Mouse (Mus musculus) CH12.LX (cell line): ENCODE measurements at regions not wholly inside any gene's neighbourhood (a gene's known extent, or its start where the extent isn't known, plus 50 kb on each side); places are given as distances from the start of the nearest gene placed in this dataset.

Source experiments
- DNase-seq: peaks from one replicate; pipeline ENCODE4 v3.0.0-alpha.2; 2013; ENCODE audit errors: extremely low read depth
- H3K27ac ChIP-seq: 2 replicates; pipeline ENCODE4 v1.5.1; 2012; ENCODE audit warnings: low read depth, mild to moderate bottlenecking, control low read depth, moderate library complexity; ENCODE audit not compliant: insufficient read depth
- H3K27me3 ChIP-seq: replicated peaks from 2 replicates; pipeline ENCODE3; 2012; ENCODE audit warnings: inconsistent platforms
- H3K36me3 ChIP-seq, 2 experiments: replicated peaks in 1 of 2; 2 replicates each; pipeline versions ENCODE3 to v1.6.1; 2012; ENCODE audit warnings: inconsistent platforms in 1 of 2, low read length in 1 of 2, mild to moderate bottlenecking in 1 of 2, mixed read lengths in 1 of 2, moderate library complexity in 1 of 2; ENCODE audit not compliant: control insufficient read depth in 1 of 2, insufficient read depth in 1 of 2
- H3K4me1 ChIP-seq, 2 experiments: 2 replicates each; pipeline ENCODE4 v1.6.1; 2012; ENCODE audit warnings: inconsistent platforms in 1 of 2, moderate library complexity in 1 of 2; ENCODE audit not compliant: insufficient read depth in 2 of 2, control insufficient read depth in 1 of 2
- H3K4me2 ChIP-seq: 2 replicates; pipeline ENCODE4 v1.6.1; 2012; ENCODE audit warnings: low read depth, mild to moderate bottlenecking, control low read depth; ENCODE audit not compliant: poor library complexity, insufficient read depth, severe bottlenecking
- H3K4me3 ChIP-seq, 3 experiments: fragments of 150-350 bp in 1 of 3; sonication (generic) in 1 of 3; replicated peaks in 1 of 3; 2 replicates each; pipeline versions ENCODE3 to v1.5.1; 2011 to 2012; ENCODE audit warnings: low read depth in 2 of 3, low read length in 2 of 3, mild to moderate bottlenecking in 2 of 3, moderate library complexity in 2 of 3, control low read depth in 1 of 3, improper control_type of control experiment in 1 of 3, inconsistent platforms in 1 of 3, mixed read lengths in 1 of 3; ENCODE audit not compliant: poor library complexity in 1 of 3
- H3K79me2 ChIP-seq: replicated peaks from 2 replicates; pipeline ENCODE4 v1.6.1; 2012; ENCODE audit warnings: mild to moderate bottlenecking, moderate library complexity; ENCODE audit not compliant: control insufficient read depth, poor library complexity, insufficient read depth, severe bottlenecking; ENCODE audit errors: extremely low read depth
- H3K9ac ChIP-seq: 2 replicates; pipeline ENCODE4 v1.6.1; 2012; ENCODE audit warnings: low read depth, mild to moderate bottlenecking, control low read depth, moderate library complexity; ENCODE audit not compliant: insufficient read depth
- H3K9me3 ChIP-seq: replicated peaks from 2 replicates; pipeline ENCODE3; 2012; ENCODE audit warnings: low read length, inconsistent platforms, mixed read lengths
- BHLHE40 ChIP-seq: IDR thresholded peaks from 2 replicates; pipeline ENCODE4 v1.6.1; 2011; ENCODE audit warnings: mild to moderate bottlenecking, low read depth, low read length, improper control_type of control experiment
- CTCF ChIP-seq, 2 experiments: IDR thresholded peaks in 1 of 2; conservative IDR thresholded peaks in 1 of 2; 2 replicates each; pipeline ENCODE4 v1.5.1; 2011 to 2012; ENCODE audit warnings: low read depth in 2 of 2, low read length in 2 of 2, improper control_type of control experiment in 1 of 2, inconsistent platforms in 1 of 2, mild to moderate bottlenecking in 1 of 2, moderate library complexity in 1 of 2
- E2F4 ChIP-seq: IDR thresholded peaks from 2 replicates; pipeline ENCODE4 v1.6.1; 2011; ENCODE audit warnings: low read depth, low read length, improper control_type of control experiment; ENCODE audit not compliant: insufficient replicate concordance
- ELF1 ChIP-seq: IDR thresholded peaks from 2 replicates; pipeline ENCODE4 v1.6.1; 2014; ENCODE audit warnings: low read depth, mild to moderate bottlenecking, inconsistent platforms, low read length, improper control_type of control experiment
- EP300 ChIP-seq: IDR thresholded peaks from 2 replicates; pipeline ENCODE4 v1.6.1; 2011; ENCODE audit warnings: low read length, improper control_type of control experiment
- ETS1 ChIP-seq: conservative IDR thresholded peaks from 2 replicates; pipeline ENCODE4 v1.6.1; 2012; ENCODE audit warnings: low read depth, mild to moderate bottlenecking, inconsistent platforms, low read length, improper control_type of control experiment, moderate library complexity
- HCFC1 ChIP-seq: IDR thresholded peaks from 2 replicates; pipeline ENCODE4 v1.6.1; 2012; ENCODE audit warnings: low read depth, mild to moderate bottlenecking, inconsistent platforms, low read length, improper control_type of control experiment
- JUN ChIP-seq: IDR thresholded peaks from 2 replicates; pipeline ENCODE4 v1.6.1; 2011; ENCODE audit warnings: low read depth, mild to moderate bottlenecking, low read length, improper control_type of control experiment, moderate library complexity; ENCODE audit not compliant: insufficient read depth
- MAFK ChIP-seq: IDR thresholded peaks from 2 replicates; pipeline ENCODE4 v1.6.1; 2011; ENCODE audit warnings: low read length, improper control_type of control experiment; ENCODE audit not compliant: insufficient replicate concordance
- MAZ ChIP-seq: IDR thresholded peaks from 2 replicates; pipeline ENCODE4 v1.6.1; 2012; ENCODE audit warnings: low read depth, mild to moderate bottlenecking, inconsistent platforms, low read length, improper control_type of control experiment, moderate library complexity
- NELFE ChIP-seq: IDR thresholded peaks from 2 replicates; pipeline ENCODE4 v1.6.1; 2011; ENCODE audit warnings: low read depth, low read length, improper control_type of control experiment
- POLR2A ChIP-seq: IDR thresholded peaks from 2 replicates; pipeline ENCODE4 v1.6.1; 2011; ENCODE audit warnings: low read depth, mild to moderate bottlenecking, improper control_type of control experiment, low read length
- SIN3A ChIP-seq: IDR thresholded peaks from 2 replicates; pipeline ENCODE4 v1.6.1; 2012; ENCODE audit warnings: low read length, improper control_type of control experiment, inconsistent platforms
- SMC3 ChIP-seq: IDR thresholded peaks from 2 replicates; pipeline ENCODE4 v1.6.1; 2011; ENCODE audit warnings: low read depth, low read length, improper control_type of control experiment
- TBP ChIP-seq: conservative IDR thresholded peaks from 2 replicates; pipeline ENCODE4 v1.6.1; 2011; ENCODE audit warnings: low read depth, low read length, improper control_type of control experiment
- TCF12 ChIP-seq: IDR thresholded peaks from 2 replicates; pipeline ENCODE4 v1.6.1; 2014; ENCODE audit warnings: low read depth, mild to moderate bottlenecking, inconsistent platforms, low read length, improper control_type of control experiment
- ZNF384 ChIP-seq: IDR thresholded peaks from 2 replicates; pipeline ENCODE4 v1.6.1; 2012; ENCODE audit warnings: low read depth, low read length, improper control_type of control experiment, inconsistent platforms
- dilution Hi-C: fragments of 300-500 bp; cut with MboI; formaldehyde crosslinking; loops from 2 replicates; pipeline ENCODE4 v1.14.3; 2020; ENCODE audit warnings: low sequenced_read_pairs; ENCODE audit not compliant: extremely low pct_unique_long_range_greater_than_20kb, extremely low pct_ligation_motif_present
- in situ Hi-C: fragments of 300-500 bp; cut with MboI; formaldehyde crosslinking; loops from 3 replicates; pipeline ENCODE4 v1.14.3; 2019; ENCODE audit warnings: low sequenced_read_pairs, low pct_ligation_motif_present, low pct_unique_long_range_greater_than_20kb, mixed read lengths

DNA sequence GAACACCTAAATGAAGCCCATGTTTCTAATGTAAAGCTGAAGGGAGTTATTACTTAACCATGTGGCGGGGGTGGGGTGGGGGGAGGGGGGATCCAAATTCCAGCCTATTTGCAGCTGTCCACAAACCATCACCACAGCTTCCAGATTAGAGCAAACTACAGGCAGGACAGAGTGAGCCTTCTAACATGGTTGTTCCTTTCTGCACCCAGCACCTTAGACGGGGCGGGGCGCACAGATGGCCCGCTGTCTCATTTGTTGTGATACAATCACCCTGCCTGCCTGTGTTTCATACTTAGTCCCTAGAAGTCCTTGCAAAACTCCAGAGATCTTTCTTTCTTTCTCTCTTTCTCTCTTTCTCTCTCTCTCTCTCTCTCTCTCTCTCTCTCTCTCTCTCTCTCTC lies 182.8 kb upstream of the Arhgap18 start:
- H3K79me2 ChIP-seq = no peaks in the 10 kb centered on the region
- DNase-seq = no peak
- no peak overlapping the region for H3K9ac ChIP-seq
- peaks cover 4% of the 10 kb centered on the region for H3K9me3 ChIP-seq
- no peak overlapping the region for H3K4me3 ChIP-seq
- H3K27ac ChIP-seq = no peak overlapping the region
- H3K4me2 ChIP-seq = no peak overlapping the region
- H3K36me3 ChIP-seq = no peaks in the 10 kb centered on the region
- in situ Hi-C loops = no loop called here
- dilution Hi-C loops = no loop called here
- H3K4me1 ChIP-seq = peaks cover 0 to 5% of the 10 kb centered on the region in 2 experiments; a peak in 2 of 4 replicates
- TF ChIP-seq ELF1 = no peak
- TF ChIP-seq HCFC1 = no peak
- TF ChIP-seq ZNF384 = no peak
- no peak for TF ChIP-seq SIN3A
- no peak for TF ChIP-seq JUN
- TF ChIP-seq E2F4 = no peak
- TF ChIP-seq CTCF (conservative IDR thresholded peaks at IDR 0.05 in 1 of 2, IDR thresholded peaks at IDR 0.05 in 1 of 2; ENCODE audit: low read depth in 2 of 2, low read length in 2 of 2) = no peak
- TF ChIP-seq MAZ = no peak
- TF ChIP-seq POLR2A = no peak
- no peak for TF ChIP-seq TBP
- TF ChIP-seq, all 38 proteins: peak for 0
- no peaks in the 10 kb centered on the region for H3K27me3 ChIP-seq

DNA sequence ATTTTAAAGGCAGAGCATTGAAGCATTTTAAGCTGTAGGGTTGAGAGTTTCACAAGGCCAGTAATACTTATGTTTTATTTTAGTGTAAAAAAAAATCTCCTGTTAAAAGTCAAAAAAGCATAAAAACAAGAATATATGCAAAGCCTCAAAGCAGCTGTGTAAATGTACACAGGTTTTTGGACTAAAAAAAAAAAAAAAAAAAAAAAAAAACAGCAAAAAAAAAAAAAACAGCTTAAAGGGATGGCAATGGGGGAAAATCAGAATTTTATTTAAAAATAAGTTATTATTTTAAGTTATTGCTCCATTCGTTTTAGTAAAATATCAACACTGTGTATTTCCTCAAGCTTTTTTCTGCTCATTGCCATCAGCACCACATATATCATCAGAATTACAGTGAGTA lies 181.8 kb upstream of the Arhgap18 start:
- Histone ChIP-seq H3K9me3 (no peaks in the 10 kb centered on the region), H3K36me3 (no peaks in the 10 kb centered on the region), H3K27ac (no peak overlapping the region), H3K4me1 (peaks cover 0 to 12% of the 10 kb centered on the region in 2 experiments; a peak in 2 of 4 replicates), H3K4me3 (no peak overlapping the region), H3K79me2 (no peaks in the 10 kb centered on the region), H3K27me3 (no peaks in the 10 kb centered on the region), H3K4me2 (no peak overlapping the region), H3K9ac (no peak overlapping the region)
- dilution Hi-C loops (no loop called here), in situ Hi-C loops (no loop called here)
- TF ChIP-seq BHLHE40 = no peak
- TF ChIP-seq ZNF384 = peak; percentile 79
- no peak for TF ChIP-seq TCF12
- DNase-seq = no peak

DNA sequence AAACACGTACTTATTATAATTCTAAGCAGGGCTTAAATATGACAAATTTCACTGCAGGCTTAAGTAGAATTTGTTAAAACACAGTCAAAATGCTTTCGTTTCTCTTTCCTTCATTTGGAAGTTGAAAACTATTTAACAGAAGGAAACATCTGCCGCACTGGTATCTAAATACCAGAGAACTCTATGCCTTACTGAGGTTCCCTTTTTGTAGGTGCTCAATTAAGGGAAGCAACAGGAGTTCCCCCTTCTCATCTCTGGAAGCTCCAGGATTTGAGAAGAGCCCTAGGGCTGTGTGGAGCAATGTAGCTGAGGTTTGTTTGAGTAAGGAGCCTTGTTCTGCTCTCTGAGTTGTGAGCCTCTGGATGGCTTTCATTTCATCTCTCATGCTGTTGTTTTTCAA lies 177.1 kb upstream of the Arhgap18 start:
- peak overlapping the region; percentile 67 for H3K4me2 ChIP-seq
- in situ Hi-C loops = no loop called here
- H3K79me2 ChIP-seq = no peaks in the 10 kb centered on the region
- no peak overlapping the region for H3K4me3 ChIP-seq
- H3K27me3 ChIP-seq = no peaks in the 10 kb centered on the region
- TF ChIP-seq MAFK (no peak), ETS1 (no peak), SMC3 (no peak), NELFE (no peak), EP300 (no peak)
- H3K27ac ChIP-seq = no peak overlapping the region
- DNase-seq = no peak
- peaks cover 6 to 23% of the 10 kb centered on the region in 2 experiments; a peak in 2 of 4 replicates for H3K4me1 ChIP-seq
- H3K9ac ChIP-seq = peak overlapping the region; percentile 66
- H3K9me3 ChIP-seq = peaks cover 2% of the 10 kb centered on the region
- H3K36me3 ChIP-seq = no peaks in the 10 kb centered on the region
- dilution Hi-C loops = no loop called here
